Mouse (Mus musculus) heart, embryonic 12.5 days (tissue): Measurements from ENCODE around the gene Btf3l4. TPM values are rescaled to one million over a fixed set of nuclear protein-coding genes. Genes with fewer than 3 reads are reported as not detected.
A peak's percentile ranks its signal among the peaks of the same experiment; 100 is the strongest.

Source experiments
- ATAC-seq: fragments of 200-750 bp; cut with Nextera tagmentation; 2 replicates; pipeline ENCODE4 v1.8.0; 2017; ENCODE audit warnings: moderate TSS enrichment, moderate library complexity; ENCODE audit not compliant: insufficient number of reproducible peaks, low FRiP score
- H3K27ac ChIP-seq: fragments of 300-500 bp; sonication (generic); 2 replicates; pipeline ENCODE4 v1.5.1; 2016; ENCODE audit warnings: mild to moderate bottlenecking, moderate library complexity; ENCODE audit not compliant: poor library complexity, severe bottlenecking
- H3K27me3 ChIP-seq: fragments of 300-500 bp; sonication (generic); replicated peaks from 2 replicates; pipeline ENCODE4 v1.6.1; 2016; ENCODE audit warnings: mild to moderate bottlenecking, moderate library complexity
- H3K36me3 ChIP-seq: fragments of 300-500 bp; sonication (generic); 2 replicates; pipeline ENCODE4 v1.6.1; 2016; ENCODE audit warnings: mild to moderate bottlenecking, moderate library complexity
- H3K4me1 ChIP-seq: fragments of 300-500 bp; sonication (generic); replicated peaks from 2 replicates; pipeline ENCODE4 v1.6.1; 2016; ENCODE audit warnings: mild to moderate bottlenecking
- H3K4me2 ChIP-seq: fragments of 300-500 bp; sonication (generic); 2 replicates; pipeline ENCODE4 v1.6.1; 2016; ENCODE audit warnings: mild to moderate bottlenecking, moderate library complexity
- H3K4me3 ChIP-seq: fragments of 300-500 bp; sonication (generic); 2 replicates; pipeline ENCODE4 v1.5.1; 2016; ENCODE audit warnings: mild to moderate bottlenecking
- H3K9ac ChIP-seq: fragments of 300-500 bp; sonication (generic); 2 replicates; pipeline ENCODE4 v1.6.1; 2016; ENCODE audit warnings: mild to moderate bottlenecking, moderate library complexity
- H3K9me3 ChIP-seq: fragments of 300-500 bp; sonication (generic); replicated peaks from 2 replicates; pipeline ENCODE4 v1.6.1; 2016; ENCODE audit warnings: mild to moderate bottlenecking, moderate library complexity
- WGBS: fragments of 180-500 bp; shearing (Covaris S2); methylation state at CpG from one replicate; pipeline ENCODE4 v1.1.7; 2016; 5-methylcytosine and 5-hydroxymethylcytosine counted together
- polyA plus RNA-seq: library from polyadenylated mRNA; unstranded; fragments of >200 nt; fragmentation: Nextera tagmentation; extraction: Ambion mirVana; gene quantifications from 2 replicates; pipeline ENCODE4 v1.2.1, GENCODE M21; 2016

Gene Btf3l4
- polyA plus RNA-seq, 1 experiment from 2014 or later = 182 TPM

DNA sequence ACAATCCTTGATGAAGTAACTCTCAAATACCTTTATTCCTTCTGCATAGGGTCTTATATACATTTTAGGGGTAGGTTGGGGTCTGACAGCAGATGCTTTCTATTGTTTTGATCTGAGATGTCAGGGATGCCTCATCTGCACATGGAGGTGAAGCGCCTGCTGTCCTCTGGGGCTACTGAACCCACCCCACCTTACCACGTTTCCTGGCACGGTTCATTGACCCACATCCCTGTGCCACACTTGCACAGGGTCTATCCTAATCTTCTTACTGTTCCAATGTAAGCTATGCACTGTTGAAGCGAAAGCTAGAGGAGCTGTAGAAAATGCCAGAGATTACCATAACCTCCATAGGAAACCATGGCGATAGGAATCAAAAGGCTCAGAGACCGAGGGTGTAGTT lies 21.9 kb downstream of the Btf3l4 start:
- H3K27me3 ChIP-seq = no peaks in the 10 kb centered on the region
- H3K4me3 ChIP-seq = no peak overlapping the region
- no peaks in the 10 kb centered on the region for H3K4me1 ChIP-seq
- no peaks in the 10 kb centered on the region for H3K9me3 ChIP-seq
- ATAC-seq = no peak
- H3K9ac ChIP-seq = no peak overlapping the region
- H3K36me3 ChIP-seq = peaks cover 14% of the 10 kb centered on the region
- no peak overlapping the region for H3K4me2 ChIP-seq
- 77% methylated on average over 6 of the region's 6 CpGs for WGBS
- H3K27ac ChIP-seq = no peak overlapping the region

DNA sequence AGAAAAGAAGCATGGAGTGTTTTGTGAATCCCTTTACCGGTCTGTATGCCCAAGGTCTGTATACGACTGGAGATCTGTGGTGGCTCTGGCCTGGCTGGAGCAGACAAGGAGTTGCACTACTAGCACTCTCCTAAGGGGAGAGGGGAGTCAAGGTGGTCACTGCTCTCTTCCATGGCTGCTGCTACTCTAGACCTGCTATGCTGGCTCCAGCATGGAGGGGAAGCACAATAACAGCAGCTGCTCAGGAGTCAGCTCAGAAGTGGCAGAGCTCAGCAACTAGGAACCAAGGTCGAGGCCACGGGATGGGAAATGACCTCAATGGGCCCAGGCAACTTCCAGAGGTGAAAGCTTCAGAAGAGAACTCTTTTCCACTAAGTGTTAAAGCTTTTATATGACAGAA lies 22.3 kb downstream of the Btf3l4 start:
- peaks cover 14% of the 10 kb centered on the region for H3K36me3 ChIP-seq
- H3K9ac ChIP-seq = no peak overlapping the region
- H3K27me3 ChIP-seq = no peaks in the 10 kb centered on the region
- no peaks in the 10 kb centered on the region for H3K9me3 ChIP-seq
- no peaks in the 10 kb centered on the region for H3K4me1 ChIP-seq
- no peak overlapping the region for H3K27ac ChIP-seq
- no peak overlapping the region for H3K4me2 ChIP-seq
- ATAC-seq = no peak
- H3K4me3 ChIP-seq = no peak overlapping the region
- 64% methylated on average over 4 of the region's 4 CpGs for WGBS

- Histone ChIP-seq H3K9ac (no peak overlapping the region), H3K4me2 (no peak overlapping the region), H3K4me1 (peaks cover 5% of the 10 kb centered on the region; the same call in 1 of the 2 replicates), H3K27ac (no peak overlapping the region), H3K36me3 (no peaks in the 10 kb centered on the region), H3K9me3 (no peaks in the 10 kb centered on the region), H3K27me3 (no peaks in the 10 kb centered on the region), H3K4me3 (no peak overlapping the region)
- 79% methylated on average over 2 of the region's 2 CpGs for WGBS
- no peak for ATAC-seq
These were observed 29.9 kb downstream of the Btf3l4 start for GRCm38 (mm10) chr4:108803535-108803934.

- no peak overlapping the region for H3K4me3 ChIP-seq
- no peak overlapping the region for H3K9ac ChIP-seq
- H3K27me3 ChIP-seq = no peaks in the 10 kb centered on the region
- no peaks in the 10 kb centered on the region for H3K36me3 ChIP-seq
- H3K4me1 ChIP-seq = peaks cover 15% of the 10 kb centered on the region
- no peak overlapping the region for H3K27ac ChIP-seq
- WGBS = 48% methylated on average over 2 of the region's 2 CpGs
- ATAC-seq = no peak
- H3K4me2 ChIP-seq = no peak overlapping the region
- no peaks in the 10 kb centered on the region for H3K9me3 ChIP-seq
These were observed 35.2 kb downstream of the Btf3l4 start for GRCm38 (mm10) chr4:108798083-108798830.

- 37% methylated on average over 4 of the region's 4 CpGs for WGBS
- Histone ChIP-seq H3K36me3 (no peaks in the 10 kb centered on the region), H3K4me2 (no peak overlapping the region), H3K4me3 (no peak overlapping the region), H3K27ac (no peak overlapping the region), H3K9ac (no peak overlapping the region), H3K27me3 (no peaks in the 10 kb centered on the region), H3K4me1 (peaks cover 15% of the 10 kb centered on the region), H3K9me3 (no peaks in the 10 kb centered on the region)
- no peak for ATAC-seq
These were observed 36.7 kb downstream of the Btf3l4 start for GRCm38 (mm10) chr4:108796701-108797100.

DNA sequence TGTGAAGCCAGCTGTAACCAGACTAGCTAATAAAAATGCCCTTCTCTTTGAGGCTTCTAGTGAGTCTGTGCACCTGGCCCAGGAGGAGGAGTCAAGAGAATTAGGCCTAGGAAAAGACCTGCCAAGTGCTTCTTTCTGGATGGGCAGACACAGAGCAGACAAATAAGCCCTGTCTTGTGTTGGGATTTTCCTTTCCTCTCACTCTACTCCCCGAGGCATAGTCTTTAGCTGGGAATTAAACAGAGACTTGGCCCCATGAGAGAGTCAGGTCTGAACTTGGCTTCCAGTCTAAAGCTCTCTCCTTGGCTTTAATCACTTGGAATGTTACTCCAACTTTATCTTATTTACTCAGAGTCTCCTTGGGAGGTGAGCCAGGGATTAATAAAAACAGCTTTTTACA lies 39.5 kb downstream of the Btf3l4 start:
- Histone ChIP-seq H3K27me3 (no peaks in the 10 kb centered on the region), H3K36me3 (no peaks in the 10 kb centered on the region), H3K4me3 (no peak overlapping the region), H3K27ac (no peak overlapping the region), H3K9me3 (no peaks in the 10 kb centered on the region), H3K4me2 (no peak overlapping the region), H3K9ac (no peak overlapping the region), H3K4me1 (peaks cover 10% of the 10 kb centered on the region)
- 25% methylated on average over 1 of the region's 1 CpGs for WGBS
- ATAC-seq = 0 out of 2 replicates have a peak, but pooled peaks have one; percentile 15

DNA sequence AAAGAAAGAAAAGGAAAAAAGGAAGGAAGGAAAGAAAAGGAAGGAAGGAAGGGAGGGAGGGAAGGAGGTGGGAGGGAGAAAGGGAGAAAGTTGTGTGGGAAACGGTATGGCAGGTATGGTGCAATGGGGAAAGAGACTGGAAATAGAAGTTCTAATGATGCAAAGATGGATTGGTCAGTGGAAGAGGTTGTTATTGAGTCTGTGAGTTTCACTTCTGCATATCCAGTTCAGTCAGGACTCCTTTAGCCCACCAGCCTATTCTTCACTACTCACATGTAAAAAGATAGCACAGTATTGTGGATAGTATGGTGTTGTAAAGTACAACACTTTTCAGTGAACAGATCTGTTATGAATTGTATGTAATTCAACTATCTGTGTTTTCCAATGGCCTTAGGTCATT lies 42.9 kb downstream of the Btf3l4 start:
- Histone ChIP-seq H3K27ac (no peak overlapping the region), H3K4me2 (no peak overlapping the region), H3K4me1 (no peaks in the 10 kb centered on the region), H3K9me3 (no peaks in the 10 kb centered on the region), H3K4me3 (no peak overlapping the region), H3K27me3 (no peaks in the 10 kb centered on the region), H3K9ac (no peak overlapping the region), H3K36me3 (no peaks in the 10 kb centered on the region)
- ATAC-seq = no peak
- 58% methylated on average over 1 of the region's 1 CpGs for WGBS

- no peak overlapping the region for H3K9ac ChIP-seq
- H3K9me3 ChIP-seq = no peaks in the 10 kb centered on the region
- ATAC-seq = no peak
- H3K4me2 ChIP-seq = no peak overlapping the region
- H3K4me3 ChIP-seq = no peak overlapping the region
- no peak overlapping the region for H3K27ac ChIP-seq
- no peaks in the 10 kb centered on the region for H3K4me1 ChIP-seq
- no peaks in the 10 kb centered on the region for H3K27me3 ChIP-seq
- 67% methylated on average over 6 of the region's 6 CpGs for WGBS
- no peaks in the 10 kb centered on the region for H3K36me3 ChIP-seq
These were observed 44.0 kb downstream of the Btf3l4 start for GRCm38 (mm10) chr4:108789258-108789936.

DNA sequence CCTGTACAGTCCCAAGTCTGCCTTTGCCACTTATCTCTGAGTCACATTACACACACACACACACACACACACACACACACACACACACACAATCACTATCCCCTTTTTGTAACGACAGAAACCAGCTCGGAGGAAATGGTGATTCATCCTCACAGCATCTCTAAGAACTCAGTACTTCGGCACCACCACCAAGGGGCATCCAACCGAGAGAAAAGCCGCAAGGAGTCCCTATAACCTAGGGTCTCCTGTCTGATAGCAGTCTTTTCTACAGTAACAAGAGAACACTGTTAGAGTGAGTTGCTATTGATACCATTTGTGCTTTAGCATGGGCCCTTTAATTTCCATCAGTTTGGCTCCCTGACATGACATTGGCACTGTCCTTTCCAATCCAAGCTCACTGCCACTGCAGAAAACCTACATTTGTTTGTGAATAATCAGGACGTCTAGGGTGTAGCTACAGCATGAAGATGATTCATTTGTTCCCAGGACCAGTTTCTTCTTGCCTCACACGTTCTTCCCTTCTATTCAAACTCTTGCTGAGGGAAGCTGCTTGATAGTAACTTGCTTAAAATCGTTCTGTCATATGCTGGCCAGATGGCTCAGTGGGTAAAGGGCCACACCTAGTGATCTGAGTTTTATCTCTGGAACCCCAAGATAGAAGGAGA lies 50.9 kb downstream of the Btf3l4 start:
- no peak overlapping the region for H3K4me3 ChIP-seq
- ATAC-seq = no peak
- H3K9me3 ChIP-seq = no peaks in the 10 kb centered on the region
- no peak overlapping the region for H3K27ac ChIP-seq
- no peaks in the 10 kb centered on the region for H3K36me3 ChIP-seq
- WGBS = 27% methylated on average over 8 of the region's 8 CpGs
- peaks cover 7% of the 10 kb centered on the region; the same call in 1 of the 2 replicates for H3K4me1 ChIP-seq
- no peak overlapping the region for H3K9ac ChIP-seq
- no peaks in the 10 kb centered on the region for H3K27me3 ChIP-seq
- no peak overlapping the region for H3K4me2 ChIP-seq

DNA sequence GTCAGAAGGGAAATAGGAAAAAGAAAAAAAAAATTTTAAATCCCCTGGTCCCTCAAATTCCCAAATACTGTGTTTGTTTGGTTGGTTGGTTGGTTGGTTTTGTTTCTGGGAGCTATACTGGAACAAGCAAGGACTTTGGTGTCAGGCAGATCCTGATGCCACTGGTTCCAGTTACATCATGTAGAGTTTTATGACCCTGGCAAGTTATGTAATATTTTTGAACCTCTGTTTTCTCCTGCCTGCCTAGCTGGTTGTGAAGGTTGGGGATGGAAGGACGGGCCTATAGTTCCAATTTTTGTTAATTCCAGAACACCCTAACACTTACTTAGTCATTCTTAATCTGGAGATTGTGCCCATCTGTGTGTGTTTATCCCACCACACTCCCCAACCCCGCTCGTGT lies 51.8 kb downstream of the Btf3l4 start:
- Histone ChIP-seq H3K9me3 (no peaks in the 10 kb centered on the region), H3K27ac (no peak overlapping the region), H3K4me3 (no peak overlapping the region), H3K4me1 (peaks cover 7% of the 10 kb centered on the region; the same call in 1 of the 2 replicates), H3K27me3 (no peaks in the 10 kb centered on the region), H3K36me3 (no peaks in the 10 kb centered on the region), H3K9ac (no peak overlapping the region), H3K4me2 (no peak overlapping the region; the same call in 1 of the 2 replicates)
- 73% methylated on average over 3 of the region's 3 CpGs for WGBS
- ATAC-seq = no peak

DNA sequence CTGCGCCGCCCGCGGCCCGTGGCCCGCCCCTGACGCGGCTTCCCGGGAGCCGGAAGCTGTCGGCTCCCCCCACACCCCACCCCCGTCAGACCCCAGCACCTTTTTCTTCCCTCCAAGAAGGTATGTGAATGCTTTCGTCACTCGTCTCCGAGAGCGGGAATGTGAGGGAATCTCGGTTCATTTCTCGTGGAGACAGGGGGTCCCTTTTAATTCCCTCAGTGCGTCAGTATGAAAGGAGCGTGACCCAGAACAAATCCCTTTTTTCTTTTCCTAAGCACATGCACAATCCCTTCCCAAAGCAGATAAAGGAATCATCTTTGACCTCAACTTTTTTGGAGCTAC lies 52.6 kb downstream of the Btf3l4 start:
- Histone ChIP-seq H3K4me1 (peaks cover 7% of the 10 kb centered on the region; the same call in 1 of the 2 replicates), H3K27me3 (no peaks in the 10 kb centered on the region), H3K36me3 (no peaks in the 10 kb centered on the region), H3K4me2 (peak overlapping the region; percentile 74), H3K4me3 (peak overlapping the region; percentile 93), H3K9ac (peak overlapping the region; percentile 97), H3K9me3 (no peaks in the 10 kb centered on the region), H3K27ac (peak overlapping the region; percentile 92)
- ATAC-seq = no peak
- under 1% methylated on average over 19 of the region's 20 CpGs for WGBS
